Mouse (Mus musculus): Measurements from ENCODE around the gene Ntrk2. TPM values are rescaled to one million over a fixed set of nuclear protein-coding genes. Genes with fewer than 3 reads are reported as not detected.

Ntrk2 gene
- polyA plus RNA-seq, 1 experiment: not detected

GRCm38 (mm10) chr13:59017121-59017520 lies 210.8 kb downstream of the Ntrk2 start:
- TF ChIP-seq GATA1 (IDR thresholded peaks at IDR 0.05; ENCODE audit: low read length): no peak

- TF ChIP-seq GATA1 (IDR thresholded peaks at IDR 0.05; ENCODE audit: low read length): no peak
These were observed 216.1 kb downstream of the Ntrk2 start for GRCm38 (mm10) chr13:59022251-59023042.

- no peak for TF ChIP-seq GATA1 (IDR thresholded peaks at IDR 0.05; ENCODE audit: low read length)
These were observed 219.3 kb downstream of the Ntrk2 start for GRCm38 (mm10) chr13:59025653-59026052.

- TF ChIP-seq GATA1 (IDR thresholded peaks at IDR 0.05; ENCODE audit: low read length): no peak
These were observed 221.1 kb downstream of the Ntrk2 start for GRCm38 (mm10) chr13:59027436-59027835.

- TF ChIP-seq GATA1 (IDR thresholded peaks at IDR 0.05; ENCODE audit: low read length): no peak
These were observed 222.2 kb downstream of the Ntrk2 start for GRCm38 (mm10) chr13:59028546-59028945.

GRCm38 (mm10) chr13:59030574-59030973 lies 224.2 kb downstream of the Ntrk2 start:
- TF ChIP-seq GATA1 (IDR thresholded peaks at IDR 0.05; ENCODE audit: low read length): no peak

- no peak for TF ChIP-seq GATA1 (IDR thresholded peaks at IDR 0.05; ENCODE audit: low read length)
These were observed 234.0 kb downstream of the Ntrk2 start for GRCm38 (mm10) chr13:59040156-59040915.

- TF ChIP-seq GATA1 (IDR thresholded peaks at IDR 0.05; ENCODE audit: low read length): no peak
These were observed 234.8 kb downstream of the Ntrk2 start for GRCm38 (mm10) chr13:59041013-59041764.

- TF ChIP-seq GATA1 (IDR thresholded peaks at IDR 0.05; ENCODE audit: low read length): no peak
These were observed 245.8 kb downstream of the Ntrk2 start for GRCm38 (mm10) chr13:59052188-59052587.

GRCm38 (mm10) chr13:59056859-59057258 lies 250.5 kb downstream of the Ntrk2 start:
- no peak for TF ChIP-seq GATA1 (IDR thresholded peaks at IDR 0.05; ENCODE audit: low read length)

- no peak for TF ChIP-seq GATA1 (IDR thresholded peaks at IDR 0.05; ENCODE audit: low read length)
These were observed 251.5 kb downstream of the Ntrk2 start for GRCm38 (mm10) chr13:59057886-59058285.

GRCm38 (mm10) chr13:59059118-59059517 lies 252.7 kb downstream of the Ntrk2 start:
- no peak for TF ChIP-seq GATA1 (IDR thresholded peaks at IDR 0.05; ENCODE audit: low read length)

- TF ChIP-seq GATA1 (IDR thresholded peaks at IDR 0.05; ENCODE audit: low read length): no peak
These were observed 259.3 kb downstream of the Ntrk2 start for GRCm38 (mm10) chr13:59065677-59066076.

- TF ChIP-seq GATA1 (IDR thresholded peaks at IDR 0.05; ENCODE audit: low read length): no peak
These were observed 267.4 kb downstream of the Ntrk2 start for GRCm38 (mm10) chr13:59073635-59074256.

- TF ChIP-seq GATA1 (IDR thresholded peaks at IDR 0.05; ENCODE audit: low read length): no peak
These were observed 270.1 kb downstream of the Ntrk2 start for GRCm38 (mm10) chr13:59076489-59076888.
